Mouse (Mus musculus): ENCODE measurements at regions not wholly inside any gene's neighbourhood (a gene's known extent, or its start where the extent isn't known, plus 50 kb on each side); places are given as distances from the start of the nearest gene placed in this dataset.

GRCm38 (mm10) chr2:131635791-131636190, 73.7 kb upstream of the Adra1d start:
- TF ChIP-seq CTCF (IDR thresholded peaks at IDR 0.05; ENCODE audit: low read depth, low read length) (no peak), EP300 (IDR thresholded peaks at IDR 0.05; ENCODE audit: insufficient read depth, low read depth, low read length) (no peak)
